Mouse (Mus musculus): ENCODE measurements at regions not wholly inside any gene's neighbourhood (a gene's known extent, or its start where the extent isn't known, plus 50 kb on each side); places are given as distances from the start of the nearest gene placed in this dataset.

DNA sequence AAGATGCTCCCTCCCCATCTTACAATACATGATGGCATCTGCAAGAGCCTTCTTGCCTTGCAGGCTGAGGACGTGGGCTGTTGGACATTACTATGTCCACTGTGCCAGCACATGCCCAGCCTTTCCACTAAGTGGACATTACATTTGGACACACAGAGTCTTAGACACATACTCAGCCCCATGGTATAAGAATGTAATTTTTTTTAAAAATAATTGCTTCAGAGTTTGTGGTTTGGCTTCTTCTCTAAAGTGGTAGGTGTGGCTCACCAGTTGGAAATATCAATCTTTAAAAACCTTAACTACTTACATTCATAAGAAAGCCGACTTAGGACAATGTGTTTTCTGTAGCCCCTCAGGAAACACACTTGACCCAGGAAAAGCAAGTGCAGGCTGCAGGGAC is 299.7 kb upstream of the Thbs1 start:
- TF ChIP-seq POLR2A (IDR thresholded peaks at IDR 0.05; ENCODE audit: extremely low read depth, insufficient read depth, low read length) (no peak), CTCF (IDR thresholded peaks at IDR 0.05; ENCODE audit: extremely low read depth, insufficient read depth, low read length) (no peak)
